Mouse (Mus musculus): ENCODE results near the gene Pkib. TPM values are rescaled to one million over a fixed set of nuclear protein-coding genes. Genes with fewer than 3 reads are reported as not detected.

Pkib gene
- polyA plus RNA-seq (2014; fragmentation: Illumina TruSeq; extraction: RNeasy Lipid Tissue Mini Kit (QIAGEN cat#74804); ENCODE audit: insufficient read depth, low read depth, low replicate concordance): 7.5 TPM

GRCm38 (mm10) chr10:57631896-57632867, at the start of gene Pkib:
Pkib (plus strand) TSS chr10:57631981.

GRCm38 (mm10) chr10:57784876-57785150, 153.0 kb downstream of the Pkib start, which contains the start of gene Fabp7:
Fabp7 (plus strand) TSS chr10:57784881.

Other genes with a start within 250 kb of the Pkib start
- 8.5 TPM for gene Hsf2, start 145.6 kb upstream of the Pkib start, polyA plus RNA-seq (2014; fragmentation: Illumina TruSeq; extraction: RNeasy Lipid Tissue Mini Kit (QIAGEN cat#74804); ENCODE audit: insufficient read depth, low read depth, low replicate concordance)
- 113 TPM for gene Serinc1, start 99.5 kb upstream of the Pkib start, polyA plus RNA-seq (2014; fragmentation: Illumina TruSeq; extraction: RNeasy Lipid Tissue Mini Kit (QIAGEN cat#74804); ENCODE audit: insufficient read depth, low read depth, low replicate concordance)
- 0.99 TPM for gene Fabp7, start 152.9 kb downstream of the Pkib start, polyA plus RNA-seq (2014; fragmentation: Illumina TruSeq; extraction: RNeasy Lipid Tissue Mini Kit (QIAGEN cat#74804); ENCODE audit: insufficient read depth, low read depth, low replicate concordance)
- gene Smpdl3a, start 162.4 kb downstream of the Pkib start, polyA plus RNA-seq (2014; fragmentation: Illumina TruSeq; extraction: RNeasy Lipid Tissue Mini Kit (QIAGEN cat#74804); ENCODE audit: insufficient read depth, low read depth, low replicate concordance): 114 TPM